Mouse (Mus musculus) embryonic fibroblast, embryonic 13.5 days (primary cell): Measurements from ENCODE around the gene Hsd17b6. TPM values are rescaled to one million over a fixed set of nuclear protein-coding genes. Genes with fewer than 3 reads are reported as not detected.

Source experiments
- H3K27ac ChIP-seq: 2 replicates; pipeline ENCODE4 v1.5.1; 2012; ENCODE audit warnings: low read length, control low read depth, inconsistent platforms; ENCODE audit not compliant: insufficient read depth
- H3K4me1 ChIP-seq: 2 replicates; pipeline ENCODE4 v1.6.1; 2011; ENCODE audit warnings: low read length; ENCODE audit not compliant: control insufficient read depth, insufficient read depth
- H3K4me3 ChIP-seq: 2 replicates; pipeline ENCODE4 v1.5.1; 2011; ENCODE audit warnings: mild to moderate bottlenecking, control low read depth, low read length; ENCODE audit not compliant: insufficient read depth
- CTCF ChIP-seq: IDR thresholded peaks from 2 replicates; pipeline ENCODE4 v1.5.1; 2011; ENCODE audit warnings: mild to moderate bottlenecking, control low read depth, low read length, moderate library complexity, borderline replicate concordance; ENCODE audit not compliant: insufficient read depth
- POLR2A ChIP-seq: IDR thresholded peaks from 2 replicates; pipeline ENCODE4 v1.6.1; 2011; ENCODE audit warnings: low read depth, mild to moderate bottlenecking, control low read depth, low read length, moderate library complexity
- polyA plus RNA-seq: library from polyadenylated mRNA; stranded (reverse); fragments of >200 nt; gene quantifications from 2 replicates; pipeline ENCODE4 v1.2.4, GENCODE M21; 2011; ENCODE audit warnings: low read depth; ENCODE audit not compliant: missing spikeins, insufficient read length

The Hsd17b6 gene
- polyA plus RNA-seq, 1 experiment = not detected

- Histone ChIP-seq H3K4me1 (no peaks in the 10 kb centered on the region), H3K4me3 (no peak overlapping the region), H3K27ac (no peak overlapping the region)
- TF ChIP-seq CTCF = no peak
- no peak for TF ChIP-seq POLR2A
Measured at GRCm38 (mm10) chr10:127951821-127952220, 55.6 kb downstream of the Hsd17b6 start.

DNA sequence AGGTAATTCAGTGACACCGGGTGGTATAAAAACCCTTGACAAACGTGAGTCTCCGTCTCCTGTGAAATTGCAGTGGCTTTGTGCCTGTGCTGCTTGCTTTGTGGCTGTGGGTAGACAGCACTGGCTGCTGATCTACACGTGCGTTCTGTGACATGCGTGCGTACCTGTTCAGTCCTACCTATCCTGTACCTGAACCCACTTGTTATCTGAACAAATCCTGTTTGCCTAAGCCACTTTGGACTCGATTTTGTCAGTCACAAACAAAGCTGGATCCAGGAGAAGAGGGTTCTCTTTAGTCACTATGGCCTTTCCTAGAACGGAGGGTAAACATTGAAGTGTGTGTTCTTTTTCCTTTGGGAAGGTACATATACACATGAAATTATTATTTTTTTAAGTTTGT lies 56.0 kb downstream of the Hsd17b6 start:
- H3K4me3 ChIP-seq = no peak overlapping the region
- no peaks in the 10 kb centered on the region for H3K4me1 ChIP-seq
- TF ChIP-seq POLR2A (no peak), CTCF (no peak)
- H3K27ac ChIP-seq = no peak overlapping the region

- H3K4me3 ChIP-seq = no peak overlapping the region
- no peak for TF ChIP-seq POLR2A
- TF ChIP-seq CTCF = no peak
Measured at GRCm38 (mm10) chr10:127949596-127950130, 57.7 kb downstream of the Hsd17b6 start.

DNA sequence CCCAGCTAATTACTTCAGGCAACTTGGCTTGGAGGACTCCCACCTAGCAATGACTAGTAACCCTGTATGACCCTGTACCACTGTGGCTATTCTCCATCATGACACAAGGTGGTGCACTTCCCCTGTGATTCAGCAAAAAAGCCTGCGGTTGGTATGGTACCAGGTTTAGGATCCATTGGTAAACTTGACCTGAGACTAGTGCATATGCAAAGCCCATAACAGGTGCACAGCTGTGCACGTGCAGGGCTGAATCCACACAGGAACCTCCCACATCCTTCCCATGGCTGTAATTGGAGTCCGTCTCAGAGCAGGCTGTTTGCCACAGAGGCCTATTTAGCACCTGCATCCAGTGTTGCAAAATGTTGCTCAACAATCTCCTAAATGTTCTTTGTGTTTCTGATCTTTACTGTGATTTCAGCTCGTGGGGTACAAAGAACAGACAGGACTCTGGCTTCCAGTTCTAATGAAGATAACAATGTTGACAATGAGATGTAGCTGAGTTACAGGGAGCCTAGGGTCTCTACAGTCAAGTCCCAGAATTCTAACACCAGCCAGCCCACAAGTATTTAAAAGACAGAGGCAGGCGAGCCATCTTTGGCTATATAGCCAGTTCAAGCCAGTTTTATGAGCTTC lies 61.9 kb downstream of the Hsd17b6 start:
- H3K4me3 ChIP-seq = no peak overlapping the region
- TF ChIP-seq POLR2A = no peak
- no peak for TF ChIP-seq CTCF
- H3K4me1 ChIP-seq = no peaks in the 10 kb centered on the region
- no peak overlapping the region for H3K27ac ChIP-seq

More at GRCm38 (mm10) chr10:127949596-127950130, 57.7 kb downstream of the Hsd17b6 start:
- H3K27ac ChIP-seq = no peak overlapping the region
- no peaks in the 10 kb centered on the region for H3K4me1 ChIP-seq

Other genes starting within 250 kb of the Hsd17b6 start
- 0.17 and 0.30 TPM in 2 replicates for gene Rdh1, start 247.9 kb downstream of the Hsd17b6 start, polyA plus RNA-seq
- gene Rdh16f1, start 247.8 kb downstream of the Hsd17b6 start, polyA plus RNA-seq = not detected in 2 replicates
- gene Rdh9, start 231.2 kb downstream of the Hsd17b6 start, polyA plus RNA-seq = 0.76 and 0.78 TPM in 2 replicates
- 0.18 TPM in 1 of 2 replicates, not detected in the other for gene Rdh16, start 206.5 kb downstream of the Hsd17b6 start, polyA plus RNA-seq
- gene Rdh19, start 157.7 kb downstream of the Hsd17b6 start, polyA plus RNA-seq = not detected in 2 replicates
- gene Rdh16f2, start 141.1 kb downstream of the Hsd17b6 start, polyA plus RNA-seq = not detected in 2 replicates
- not detected in 2 replicates for gene Rdh7, start 118.8 kb downstream of the Hsd17b6 start, polyA plus RNA-seq
- gene Sdr9c7, start 109.1 kb downstream of the Hsd17b6 start, polyA plus RNA-seq = not detected in 2 replicates
- 21.8 and 30.9 TPM in 2 replicates for gene Prim1, start 7.6 kb upstream of the Hsd17b6 start, polyA plus RNA-seq
- gene Naca, start 28.0 kb upstream of the Hsd17b6 start, polyA plus RNA-seq = 887 and 940 TPM in 2 replicates
- 270 and 308 TPM in 2 replicates for gene Ptges3, start 51.3 kb upstream of the Hsd17b6 start, polyA plus RNA-seq
- 979 and 1,112 TPM in 2 replicates for gene Atp5b, start 75.7 kb upstream of the Hsd17b6 start, polyA plus RNA-seq
- gene Baz2a, start 84.0 kb upstream of the Hsd17b6 start, polyA plus RNA-seq = 32.4 and 36.8 TPM in 2 replicates
- gene Rbms2, start 172.7 kb upstream of the Hsd17b6 start, polyA plus RNA-seq = 167 and 198 TPM in 2 replicates
- gene Gls2, start 186.8 kb upstream of the Hsd17b6 start, polyA plus RNA-seq = 1.1 and 1.2 TPM in 2 replicates
- 14.5 and 17.6 TPM in 2 replicates for gene Spryd4, start 204.2 kb upstream of the Hsd17b6 start, polyA plus RNA-seq
- not detected in 2 replicates for gene Mip, start 218.2 kb upstream of the Hsd17b6 start, polyA plus RNA-seq
- gene Timeless, start 224.5 kb upstream of the Hsd17b6 start, polyA plus RNA-seq = 9.7 and 18.9 TPM in 2 replicates
- 0.30 TPM in 1 of 2 replicates, not detected in the other for gene Apon, start 246.5 kb upstream of the Hsd17b6 start, polyA plus RNA-seq